In the genomic region with DNA sequence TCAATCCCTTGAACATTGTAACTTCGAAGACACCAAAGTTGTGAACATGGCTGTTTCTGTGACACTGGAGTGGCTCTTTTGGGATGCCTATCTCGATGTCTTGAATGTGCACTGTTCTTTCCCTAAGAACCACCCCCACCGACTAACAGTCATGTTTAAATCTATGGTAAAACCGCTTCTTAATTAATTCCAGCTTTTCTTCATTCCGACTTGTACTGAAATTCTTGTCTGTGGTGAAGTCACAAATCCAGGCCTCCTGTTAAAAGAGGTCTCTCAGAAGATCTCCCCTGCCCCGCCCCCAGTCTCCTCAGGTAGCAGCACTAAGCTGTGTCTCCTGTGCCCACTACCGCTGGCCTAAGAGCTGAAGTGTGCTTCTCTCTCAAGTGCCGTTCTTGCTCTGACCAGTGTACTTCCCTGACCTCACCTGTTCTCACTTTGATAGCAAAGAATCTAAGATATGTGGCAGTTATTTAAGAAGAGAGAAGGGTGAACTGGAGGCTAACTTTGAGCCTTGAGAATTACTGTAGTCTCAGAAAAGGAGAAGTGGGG, we compare ENCODE assay signal across 23 mouse cellular contexts.
DNase-seq lines count a peak whose midpoint lies in the region; ATAC-seq and TF ChIP-seq lines count a peak whose summit lies in the region.
"Had no signal": no experiment of that assay in that cellular context is flagged by ENCODE, and none has a peak within 500 bp of the region (broad histone marks: within the 10 kb centered on the region; RNA-seq: fewer than 3 reads in every experiment).

No protein-coding gene starts in this region.

- no peaks in the 10 kb centered on the region for H3K9me3 ChIP-seq in embryonic facial prominence, embryonic 11.5 days (replicated peaks; ENCODE audit: control insufficient read depth, low read length)
- H3K9me3 ChIP-seq in embryonic facial prominence, embryonic 10.5 days = no peaks in the 10 kb centered on the region
- H3K9me3 ChIP-seq in midbrain, embryonic 11.5 days (ENCODE audit: control insufficient read depth, low read length) = no peaks in the 10 kb centered on the region
- no peaks in the 10 kb centered on the region for H3K9me3 ChIP-seq in midbrain, postnatal 0 days (ENCODE audit: low read length)
- H3K9me3 ChIP-seq: embryonic facial prominence, embryonic 15.5 days; forebrain, embryonic 15.5 days; G1E; hindbrain, embryonic 12.5 days; hindbrain, embryonic 15.5 days had no signal

- H3K4me2 ChIP-seq in embryonic facial prominence, embryonic 11.5 days (ENCODE audit: low read depth, low read length) = no peak overlapping the region
- H3K4me2 ChIP-seq in midbrain, embryonic 11.5 days = no peak overlapping the region
- no peak overlapping the region for H3K4me2 ChIP-seq in midbrain, postnatal 0 days (ENCODE audit: low read depth, low read length, poor library complexity, severe bottlenecking)
- H3K4me2 ChIP-seq: embryonic facial prominence, embryonic 15.5 days; forebrain, embryonic 15.5 days; heart, embryonic 11.5 days; hindbrain, embryonic 12.5 days; hindbrain, embryonic 15.5 days had no signal

- DNase-seq in embryonic facial prominence, embryonic 11.5 days (ENCODE audit: low spot score) = peak; percentile 53
- DNase-seq in embryonic facial prominence, embryonic 10.5 days (ENCODE audit: low spot score) = no peak
- DNase-seq in midbrain, embryonic 11.5 days (ENCODE audit: low spot score, missing footprints) = peak; percentile 33
- DNase-seq in midbrain, postnatal 0 days (ENCODE audit: low spot score) = no peak
- peak; percentile 21 for DNase-seq in lung, postnatal 14 days
- DNase-seq in B cell, adult 2 months = no peak
- DNase-seq in spleen, postnatal 36 days (ENCODE audit: low spot score in 2 of 2) = no peak
- no peak for DNase-seq in embryo, embryonic 11 days
- DNase-seq: adrenal gland, postnatal 10 days; adrenal gland, postnatal 36 days; cerebellum, adult 18-20 months; cerebellum, adult 9-10 months; cerebellum, postnatal 14 days; gastrocnemius, postnatal 25 days; heart, adult 2 months had no signal

- no peaks in the 10 kb centered on the region for H3K4me1 ChIP-seq in embryonic facial prominence, embryonic 11.5 days (ENCODE audit: control insufficient read depth, insufficient read depth, low read length)
- peaks cover 36% of the 10 kb centered on the region for H3K4me1 ChIP-seq in embryonic facial prominence, embryonic 10.5 days
- peaks cover 7% of the 10 kb centered on the region; the same call in 1 of the 2 replicates for H3K4me1 ChIP-seq in midbrain, embryonic 11.5 days (ENCODE audit: control insufficient read depth, insufficient read depth, low read length)
- 0 out of 2 replicates have a peak, but pooled peaks cover 4% of the 10 kb centered on the region for H3K4me1 ChIP-seq in midbrain, postnatal 0 days (ENCODE audit: insufficient read depth, low read length)

- H3K9ac ChIP-seq in embryonic facial prominence, embryonic 11.5 days (replicated peaks; ENCODE audit: low read length) = no peak overlapping the region
- H3K9ac ChIP-seq in midbrain, embryonic 11.5 days (ENCODE audit: low read length) = no peak overlapping the region
- H3K9ac ChIP-seq in midbrain, postnatal 0 days (replicated peaks; ENCODE audit: low read length, poor library complexity, severe bottlenecking) = no peak overlapping the region
- H3K9ac ChIP-seq: embryonic facial prominence, embryonic 15.5 days; forebrain, embryonic 15.5 days; hindbrain, embryonic 12.5 days; hindbrain, embryonic 15.5 days had no signal

- H3K27me3 ChIP-seq in embryonic facial prominence, embryonic 11.5 days (ENCODE audit: control insufficient read depth, insufficient read depth, low read length) = no peaks in the 10 kb centered on the region
- no peaks in the 10 kb centered on the region for H3K27me3 ChIP-seq in embryonic facial prominence, embryonic 10.5 days (replicated peaks; ENCODE audit: low read depth, poor library complexity, severe bottlenecking)
- no peaks in the 10 kb centered on the region for H3K27me3 ChIP-seq in midbrain, embryonic 11.5 days (ENCODE audit: control insufficient read depth, insufficient read depth, low read length)
- no peaks in the 10 kb centered on the region for H3K27me3 ChIP-seq in midbrain, postnatal 0 days (ENCODE audit: insufficient read depth, low read length)
- H3K27me3 ChIP-seq: CH12.LX; embryonic facial prominence, embryonic 15.5 days; forebrain, embryonic 15.5 days; hindbrain, embryonic 12.5 days; hindbrain, embryonic 15.5 days; Patski had no signal

- WGBS in embryonic facial prominence, embryonic 11.5 days = 49% methylated on average over 8 of the region's 8 CpGs
- WGBS in embryonic facial prominence, embryonic 10.5 days = 68% methylated on average over 8 of the region's 8 CpGs
- WGBS in midbrain, embryonic 11.5 days = 85% methylated on average over 8 of the region's 8 CpGs
- WGBS in midbrain, postnatal 0 days = 92% methylated on average over 8 of the region's 8 CpGs

- no peak for TF ChIP-seq CTCF in midbrain, postnatal 0 days (IDR thresholded peaks at IDR 0.05)

- ATAC-seq in embryonic facial prominence, embryonic 11.5 days (replicated peaks; ENCODE audit: insufficient number of reproducible peaks, low FRiP score, low TSS enrichment, low read depth) = no peak
- ATAC-seq in midbrain, embryonic 11.5 days (ENCODE audit: low FRiP score) = no peak
- ATAC-seq in midbrain, postnatal 0 days (ENCODE audit: low FRiP score) = no peak
- ATAC-seq: forebrain, embryonic 15.5 days; Patski had no signal

- no peak overlapping the region for H3K4me3 ChIP-seq in embryonic facial prominence, embryonic 11.5 days (ENCODE audit: low read depth, low read length)
- no peak overlapping the region for H3K4me3 ChIP-seq in embryonic facial prominence, embryonic 10.5 days
- no peak overlapping the region for H3K4me3 ChIP-seq in midbrain, embryonic 11.5 days (ENCODE audit: low read depth, low read length)
- H3K4me3 ChIP-seq in midbrain, postnatal 0 days (ENCODE audit: low read depth, low read length) = no peak overlapping the region
- H3K4me3 ChIP-seq: embryonic facial prominence, embryonic 15.5 days; forebrain, embryonic 15.5 days; heart, adult 2 months; hindbrain, embryonic 12.5 days; hindbrain, embryonic 15.5 days had no signal

- no peak overlapping the region for H3K27ac ChIP-seq in embryonic facial prominence, embryonic 11.5 days (replicated peaks; ENCODE audit: low read depth, low read length)
- H3K27ac ChIP-seq in embryonic facial prominence, embryonic 10.5 days (replicated peaks) = no peak overlapping the region
- H3K27ac ChIP-seq in midbrain, embryonic 11.5 days (ENCODE audit: low read depth, low read length) = no peak overlapping the region
- H3K27ac ChIP-seq in midbrain, postnatal 0 days (ENCODE audit: low read depth, low read length) = no peak overlapping the region
- H3K27ac ChIP-seq: embryonic facial prominence, embryonic 15.5 days; forebrain, embryonic 15.5 days; heart, adult 2 months; hindbrain, embryonic 12.5 days; hindbrain, embryonic 15.5 days had no signal

- H3K36me3 ChIP-seq in embryonic facial prominence, embryonic 11.5 days (replicated peaks; ENCODE audit: control insufficient read depth, insufficient read depth, low read depth, low read length) = no peaks in the 10 kb centered on the region
- no peaks in the 10 kb centered on the region for H3K36me3 ChIP-seq in embryonic facial prominence, embryonic 10.5 days (replicated peaks)
- H3K36me3 ChIP-seq in midbrain, embryonic 11.5 days (ENCODE audit: control insufficient read depth, insufficient read depth, low read length) = no peaks in the 10 kb centered on the region
- H3K36me3 ChIP-seq in midbrain, postnatal 0 days (ENCODE audit: insufficient read depth, low read length) = no peaks in the 10 kb centered on the region
- H3K36me3 ChIP-seq: embryonic facial prominence, embryonic 15.5 days; forebrain, embryonic 15.5 days; G1E; hindbrain, embryonic 12.5 days; hindbrain, embryonic 15.5 days had no signal

Comparison
In these comparisons a context has a peak if more than half of its experiments do, and no peak if none do; other contexts are left out.
1. DNase-seq: peak in embryonic facial prominence, embryonic 11.5 days (single experiment), midbrain, embryonic 11.5 days (single experiment) and lung, postnatal 14 days (single experiment); none in embryonic facial prominence, embryonic 10.5 days (single experiment), midbrain, postnatal 0 days (single experiment), B cell, adult 2 months (0 of 2), spleen, postnatal 36 days (0 of 2) and embryo, embryonic 11 days (single experiment).